Mouse (Mus musculus) E14TG2a.4 (cell line): ENCODE measurements around the gene Ubap1.

Experiments
- CTCF ChIP-seq: conservative IDR thresholded peaks from 2 replicates; pipeline ENCODE4 v1.5.1; 2014; ENCODE audit warnings: low read length
- POU5F1 ChIP-seq: IDR thresholded peaks from 2 replicates; pipeline ENCODE4 v1.6.1; 2014; ENCODE audit warnings: low read length, borderline replicate concordance

- TF ChIP-seq CTCF (no peak), POU5F1 (no peak)
Measured at GRCm38 (mm10) chr4:41318267-41318666, 30.5 kb upstream of the Ubap1 start.
